Mouse (Mus musculus) ES-E14 (cell line): ENCODE results near the gene Gucy2e. TPM values are rescaled to one million over a fixed set of nuclear protein-coding genes. Genes with fewer than 3 reads are reported as not detected.

ENCODE experiments used
- DNase-seq: peaks from one replicate; pipeline ENCODE4 v3.0.0-alpha.2; 2013; ENCODE audit warnings: low read depth, low spot score
- H3K27ac ChIP-seq: 2 replicates; pipeline ENCODE4 v1.5.1; 2012; ENCODE audit warnings: low read depth, mild to moderate bottlenecking, low read length, moderate library complexity, mixed read lengths; ENCODE audit not compliant: poor library complexity, insufficient read depth, severe bottlenecking
- H3K36me3 ChIP-seq: 2 replicates; pipeline ENCODE4 v1.6.1; 2012; ENCODE audit warnings: mild to moderate bottlenecking, low read length, moderate library complexity, mixed read lengths; ENCODE audit not compliant: control insufficient read depth, poor library complexity, insufficient read depth, severe bottlenecking
- H3K4me1 ChIP-seq, 2 experiments: fragments of 150-350 bp in 1 of 2; sonication (generic) in 1 of 2; 2 replicates each; pipeline ENCODE4 v1.6.1; 2012; ENCODE audit warnings: low read length in 2 of 2, mild to moderate bottlenecking in 1 of 2, mixed read lengths in 1 of 2; ENCODE audit not compliant: control insufficient read depth in 2 of 2, insufficient read depth in 2 of 2, poor library complexity in 1 of 2
- H3K4me3 ChIP-seq, 2 experiments: fragments of 150-350 bp in 1 of 2; sonication (generic) in 1 of 2; 2 replicates each; pipeline ENCODE4 v1.5.1; 2012; ENCODE audit warnings: low read length in 2 of 2, low read depth in 1 of 2, mild to moderate bottlenecking in 1 of 2, mixed read lengths in 1 of 2; ENCODE audit not compliant: insufficient read depth in 1 of 2, poor library complexity in 1 of 2, severe bottlenecking in 1 of 2
- H3K9ac ChIP-seq: 2 replicates; pipeline ENCODE4 v1.6.1; 2012; ENCODE audit warnings: low read depth, mild to moderate bottlenecking, low read length, mixed read lengths; ENCODE audit not compliant: poor library complexity, insufficient read depth, severe bottlenecking
- H3K9me3 ChIP-seq: fragments of 150-350 bp; sonication (generic); 2 replicates; pipeline ENCODE4 v1.6.1; 2012; ENCODE audit warnings: low read depth, mild to moderate bottlenecking, low read length; ENCODE audit not compliant: control insufficient read depth, insufficient read depth
- CHD2 ChIP-seq: IDR thresholded peaks from 2 replicates; pipeline ENCODE4 v1.6.1; 2014; ENCODE audit warnings: mild to moderate bottlenecking, low read depth, low read length, inconsistent platforms
- HCFC1 ChIP-seq: IDR thresholded peaks from 2 replicates; pipeline ENCODE4 v1.6.1; 2012; ENCODE audit warnings: low read length, inconsistent platforms, borderline replicate concordance; ENCODE audit not compliant: insufficient read depth
- MAFK ChIP-seq: IDR thresholded peaks from 2 replicates; pipeline ENCODE4 v1.6.1; 2014; ENCODE audit warnings: mild to moderate bottlenecking, low read depth, low read length, inconsistent platforms; ENCODE audit not compliant: insufficient read depth
- ZC3H11A ChIP-seq: IDR thresholded peaks from 2 replicates; pipeline ENCODE4 v1.6.1; 2012; ENCODE audit warnings: low read depth, mild to moderate bottlenecking, inconsistent platforms, low read length, borderline replicate concordance
- ZNF384 ChIP-seq: IDR thresholded peaks from 2 replicates; pipeline ENCODE4 v1.6.1; 2012; ENCODE audit warnings: low read depth, low read length, inconsistent platforms
- in situ Hi-C, 2 experiments: fragments of 600-800 bp; cut with MboI; formaldehyde crosslinking; loops; one replicate each; pipeline ENCODE4 v1.15.1; 2025; ENCODE audit warnings: low sequenced_read_pairs in 2 of 2, inconsistent platforms in 1 of 2; ENCODE audit not compliant: unreplicated experiment in 2 of 2
- total RNA-seq: library from RNA; depleted of rRNA; stranded (reverse); fragments of 300-350 nt; gene quantifications from 2 replicates; pipeline ENCODE4 v1.2.3, GENCODE M21; 2012

Gucy2e gene
- total RNA-seq, 1 experiment, result 0.09 TPM

DNA sequence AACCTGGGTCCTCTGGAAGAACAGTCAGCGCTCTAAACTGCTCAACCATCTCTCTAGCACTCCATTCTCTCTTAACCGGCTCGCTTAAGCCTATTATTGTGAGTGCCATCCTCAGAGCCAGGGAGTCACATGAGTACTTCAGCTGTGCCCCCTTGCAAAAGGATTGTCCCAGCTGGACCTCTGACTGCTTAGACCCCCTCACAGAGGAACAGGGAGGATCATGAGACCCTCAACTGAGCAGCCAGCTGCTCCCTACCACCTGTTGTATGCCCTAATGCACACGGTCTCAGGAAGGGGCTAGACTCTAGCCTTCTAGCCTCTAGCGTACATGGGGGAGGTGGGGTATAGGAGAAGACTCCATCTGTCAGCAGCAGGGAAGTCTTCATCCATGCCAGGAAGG is 18.0 kb upstream of the Gucy2e start:
- TF ChIP-seq ZC3H11A (no peak), MAFK (no peak), ZNF384 (no peak), HCFC1 (no peak), CHD2 (no peak)

DNA sequence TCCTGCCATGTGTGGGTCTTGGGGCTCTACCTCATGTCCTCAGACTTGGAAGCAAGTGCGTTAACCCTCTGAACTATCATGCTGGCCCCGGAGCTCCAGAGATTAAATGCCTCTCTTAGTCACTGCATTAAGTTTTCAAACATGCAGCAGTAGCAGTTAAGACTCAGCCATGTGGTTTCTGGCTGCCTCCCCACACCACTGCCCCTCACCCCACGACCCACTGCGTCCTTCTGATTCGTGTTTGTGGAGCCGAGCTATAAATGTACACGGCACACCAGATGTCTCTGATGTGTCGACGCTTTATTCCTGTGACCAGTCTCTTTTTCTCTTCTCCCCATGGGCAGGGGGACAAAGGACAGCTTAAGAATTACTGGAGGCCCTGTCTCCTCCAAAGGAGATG is 16.3 kb upstream of the Gucy2e start:
- no peak overlapping the region for H3K9ac ChIP-seq
- H3K9me3 ChIP-seq, result no peaks in the 10 kb centered on the region
- DNase-seq, result no peak
- no peak for TF ChIP-seq HCFC1
- TF ChIP-seq MAFK, result no peak
- TF ChIP-seq CHD2, result no peak
- TF ChIP-seq ZNF384, result no peak
- no peak for TF ChIP-seq ZC3H11A
- H3K36me3 ChIP-seq, result no peaks in the 10 kb centered on the region
- no peak overlapping the region for H3K4me3 ChIP-seq
- H3K27ac ChIP-seq, result no peak overlapping the region
- no peaks in the 10 kb centered on the region for H3K4me1 ChIP-seq
- in situ Hi-C loops, result no loop called here

More for the DNA sequence above, 18.0 kb upstream of the Gucy2e start:
- H3K4me1 ChIP-seq, result no peaks in the 10 kb centered on the region; a peak in 1 of 4 replicates
- DNase-seq, result no peak
- H3K36me3 ChIP-seq, result no peaks in the 10 kb centered on the region
- H3K9me3 ChIP-seq, result no peaks in the 10 kb centered on the region
- H3K4me3 ChIP-seq, result no peak overlapping the region
- no peak overlapping the region for H3K27ac ChIP-seq
- H3K9ac ChIP-seq, result no peak overlapping the region
- in situ Hi-C loops, result loop anchor here in 1 of 2 experiments (5.0 kb wide), 1 partner anchor 262 kb away; no protein-coding TSS in a partner anchor

DNA sequence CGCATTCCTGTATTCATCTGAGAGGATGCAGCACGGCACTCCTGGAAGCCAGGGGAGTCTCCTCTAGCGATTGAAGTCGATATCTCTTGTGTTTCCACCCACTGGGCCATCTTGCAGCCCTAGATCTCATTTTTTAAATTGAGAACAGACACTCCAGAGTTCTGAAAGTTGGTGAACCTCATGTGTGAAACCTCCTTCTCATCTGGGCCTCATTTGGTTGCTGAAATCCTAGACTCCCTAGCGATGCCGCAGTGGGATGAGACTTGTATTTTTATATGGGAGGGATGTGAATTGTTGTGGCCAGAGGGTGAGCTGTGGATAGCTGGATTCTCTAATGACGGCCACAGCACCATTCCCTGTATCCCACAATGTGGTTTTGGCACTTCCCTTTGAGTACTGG is 15.1 kb upstream of the Gucy2e start:
- in situ Hi-C loops, result no loop called here
- Histone ChIP-seq H3K4me1 (no peaks in the 10 kb centered on the region), H3K4me3 (no peak overlapping the region), H3K9me3 (no peaks in the 10 kb centered on the region), H3K9ac (no peak overlapping the region), H3K27ac (no peak overlapping the region), H3K36me3 (no peaks in the 10 kb centered on the region)
- TF ChIP-seq MAFK (no peak), ZC3H11A (no peak), CHD2 (no peak), HCFC1 (no peak), ZNF384 (no peak)
- no peak for DNase-seq

GRCm38 (mm10) chr11:69251135-69251842 is 14.5 kb upstream of the Gucy2e start:
- no peaks in the 10 kb centered on the region for H3K4me1 ChIP-seq
- no peaks in the 10 kb centered on the region for H3K36me3 ChIP-seq
- no peaks in the 10 kb centered on the region for H3K9me3 ChIP-seq
- H3K27ac ChIP-seq, result no peak overlapping the region
- TF ChIP-seq ZC3H11A (0 out of 2 replicates have a peak, but pooled peaks have one; percentile 19), ZNF384 (no peak)
- no peak overlapping the region for H3K9ac ChIP-seq
- peak; percentile 60 for DNase-seq
- in situ Hi-C loops, result no loop called here
- H3K4me3 ChIP-seq, result no peak overlapping the region

GRCm38 (mm10) chr11:69250106-69250505 is 13.3 kb upstream of the Gucy2e start:
- H3K4me3 ChIP-seq, result no peak overlapping the region
- no peak overlapping the region for H3K27ac ChIP-seq
- no peak for TF ChIP-seq HCFC1
- TF ChIP-seq CHD2, result no peak
- TF ChIP-seq ZC3H11A, result no peak
- no peaks in the 10 kb centered on the region for H3K9me3 ChIP-seq
- no peak for DNase-seq
- in situ Hi-C loops, result no loop called here
- no peak overlapping the region for H3K9ac ChIP-seq
- H3K4me1 ChIP-seq, result no peaks in the 10 kb centered on the region
- H3K36me3 ChIP-seq, result no peaks in the 10 kb centered on the region
